Mouse (Mus musculus) Patski (cell line): ENCODE measurements around the gene Msantd3. TPM values are rescaled to one million over a fixed set of nuclear protein-coding genes. Genes with fewer than 3 reads are reported as not detected.

ENCODE experiments used
- ATAC-seq: fragments of 100-300 bp; one replicate; pipeline ENCODE4 v1.8.0; 2021
- CTCF ChIA-PET: fragments of 350-600 bp; sonication (Branson Sonifier 250); formaldehyde crosslinking; loops from one replicate; lab custom pipeline; 2022; ENCODE audit warnings: inconsistent platforms; lab: Charles Lee
- POLR2A ChIA-PET: fragments of 350-600 bp; sonication (Branson Sonifier 250); formaldehyde crosslinking; loops from one replicate; lab custom pipeline; 2022; ENCODE audit warnings: antibody characterized with exemption, inconsistent platforms; lab: Charles Lee
- DNase-seq: peaks from one replicate; pipeline ENCODE4 v3.0.0-alpha.2; 2011; ENCODE audit warnings: low read depth, low spot score
- H3K27me3 ChIP-seq: fragments of 371-371 bp; one replicate; pipeline ENCODE4 v1.5.1; 2021
- CTCF ChIP-seq: fragments of 100-300 bp; IDR thresholded peaks from one replicate; pipeline ENCODE4 v1.5.1; 2021
- in situ Hi-C: fragments of 300-500 bp; cut with MboI; formaldehyde crosslinking; loops from 3 replicates; pipeline ENCODE4 v1.11.1; 2018; ENCODE audit warnings: low pct_unique_long_range_greater_than_20kb, mixed read lengths
- polyA plus RNA-seq: library from polyadenylated mRNA; unstranded; gene quantifications from one replicate; pipeline ENCODE4 v1.2.3, GENCODE M21; 2021

The Msantd3 gene
- polyA plus RNA-seq, 1 experiment from 2014 or later: 28.5 TPM

- TF ChIP-seq CTCF: no peak
- DNase-seq (no peak), ATAC-seq (peak; percentile 14)
- in situ Hi-C loops: no loop called here
- ChIA-PET POLR2A (no interaction called here), CTCF (no interaction called here)
- no peaks in the 10 kb centered on the region for H3K27me3 ChIP-seq
Measured at GRCm38 (mm10) chr4:48541526-48542250, 2.0 kb downstream of the Msantd3 start.

GRCm38 (mm10) chr4:48542351-48542750 lies 2.6 kb downstream of the Msantd3 start:
- ATAC-seq: no peak
- in situ Hi-C loops: no loop called here
- CTCF ChIA-PET: no interaction called here
- no peaks in the 10 kb centered on the region for H3K27me3 ChIP-seq
- no peak for TF ChIP-seq CTCF
- POLR2A ChIA-PET: no interaction called here
- no peak for DNase-seq

- no peak for DNase-seq
- in situ Hi-C loops: no loop called here
- no peak for TF ChIP-seq CTCF
- no peaks in the 10 kb centered on the region for H3K27me3 ChIP-seq
- ChIA-PET CTCF (no interaction called here), POLR2A (interaction anchor here (0.6 kb wide), 1 partner anchor 182 kb away, joined by 3 read pairs; no protein-coding TSS in a partner anchor)
- no peak for ATAC-seq
Measured at GRCm38 (mm10) chr4:48543071-48543865, 3.5 kb downstream of the Msantd3 start.

- DNase-seq (no peak), ATAC-seq (no peak)
- ChIA-PET CTCF (interaction anchor here (0.6 to 0.7 kb wide), 2 partner anchors 12 to 57 kb away, joined by 3 read pairs; no protein-coding TSS in a partner anchor), POLR2A (no interaction called here)
- H3K27me3 ChIP-seq: no peaks in the 10 kb centered on the region
- in situ Hi-C loops: no loop called here
- TF ChIP-seq CTCF: no peak
Measured at GRCm38 (mm10) chr4:48544141-48544540, 4.4 kb downstream of the Msantd3 start.

GRCm38 (mm10) chr4:48545966-48546365 lies 6.2 kb downstream of the Msantd3 start:
- H3K27me3 ChIP-seq: no peaks in the 10 kb centered on the region
- in situ Hi-C loops: loop anchor here (5.0 kb wide), 1 partner anchor 89 kb away; no protein-coding TSS in a partner anchor
- ChIA-PET POLR2A (interaction anchor here (0.6 kb wide), 1 partner anchor 39 kb away, joined by 3 read pairs; no protein-coding TSS in a partner anchor), CTCF (interaction anchor here (1.7 kb wide), 1 partner anchor 9 kb away, joined by 8 read pairs; no protein-coding TSS in a partner anchor)
- no peak for ATAC-seq
- TF ChIP-seq CTCF: no peak
- no peak for DNase-seq

GRCm38 (mm10) chr4:48546568-48547496 lies 7.1 kb downstream of the Msantd3 start:
- in situ Hi-C loops: loop anchor here (5.0 kb wide), 1 partner anchor 90 kb away; no protein-coding TSS in a partner anchor
- no peaks in the 10 kb centered on the region for H3K27me3 ChIP-seq
- no peak for TF ChIP-seq CTCF
- ATAC-seq: no peak
- no peak for DNase-seq
- POLR2A ChIA-PET: interaction anchor here (0.6 to 1.2 kb wide), 2 partner anchors 8 to 40 kb away, joined by 3 read pairs; no protein-coding TSS in a partner anchor
- CTCF ChIA-PET: interaction anchor here (1.7 kb wide), 1 partner anchor 8 kb away, joined by 8 read pairs; no protein-coding TSS in a partner anchor

GRCm38 (mm10) chr4:48548393-48549045 lies 8.8 kb downstream of the Msantd3 start:
- CTCF ChIA-PET: no interaction called here
- in situ Hi-C loops: loop anchor here (5.0 kb wide), 1 partner anchor 91 kb away; no protein-coding TSS in a partner anchor
- TF ChIP-seq CTCF: no peak
- DNase-seq (no peak), ATAC-seq (no peak)
- POLR2A ChIA-PET: interaction anchor here (1.2 kb wide), 1 partner anchor 10 kb away, joined by 3 read pairs; no protein-coding TSS in a partner anchor
- H3K27me3 ChIP-seq: no peaks in the 10 kb centered on the region

GRCm38 (mm10) chr4:48549661-48550060 lies 9.9 kb downstream of the Msantd3 start:
- ChIA-PET POLR2A (no interaction called here), CTCF (no interaction called here)

GRCm38 (mm10) chr4:48552486-48553064 lies 12.8 kb downstream of the Msantd3 start:
- ATAC-seq (no peak), DNase-seq (no peak)
- in situ Hi-C loops: no loop called here
- no peaks in the 10 kb centered on the region for H3K27me3 ChIP-seq
- CTCF ChIA-PET: no interaction called here
- no peak for TF ChIP-seq CTCF
- POLR2A ChIA-PET: no interaction called here

More at GRCm38 (mm10) chr4:48549661-48550060, 9.9 kb downstream of the Msantd3 start:
- no peaks in the 10 kb centered on the region for H3K27me3 ChIP-seq
- ATAC-seq (no peak), DNase-seq (no peak)
- in situ Hi-C loops: loop anchor here (5.0 kb wide), 1 partner anchor 92 kb away; no protein-coding TSS in a partner anchor
- TF ChIP-seq CTCF: no peak
